Mouse (Mus musculus) olfactory bulb, adult 2 months (tissue): ENCODE results near the gene Reep6. TPM values are rescaled to one million over a fixed set of nuclear protein-coding genes. Genes with fewer than 3 reads are reported as not detected.

Source experiments
- H3K27ac ChIP-seq: fragments of 200-500 bp; 2 replicates; pipeline ENCODE4 v1.5.1; 2012; ENCODE audit warnings: low read depth, low read length; ENCODE audit not compliant: insufficient read depth
- H3K4me1 ChIP-seq: fragments of 200-500 bp; 2 replicates; pipeline ENCODE4 v1.6.1; 2012; ENCODE audit warnings: low read length; ENCODE audit not compliant: control insufficient read depth, insufficient read depth
- H3K4me3 ChIP-seq: fragments of 200-500 bp; 2 replicates; pipeline ENCODE4 v1.5.1; 2012; ENCODE audit warnings: mild to moderate bottlenecking, low read depth, low read length, moderate library complexity; ENCODE audit not compliant: insufficient read depth
- CTCF ChIP-seq: fragments of 200-500 bp; IDR thresholded peaks from 2 replicates; pipeline ENCODE4 v1.5.1; 2012; ENCODE audit warnings: low read depth, mild to moderate bottlenecking, low read length, moderate library complexity; ENCODE audit not compliant: insufficient read depth
- POLR2A ChIP-seq: fragments of 200-500 bp; IDR thresholded peaks from 2 replicates; pipeline ENCODE4 v1.6.1; 2012; ENCODE audit warnings: mild to moderate bottlenecking, low read depth, low read length, moderate library complexity; ENCODE audit not compliant: insufficient read depth
- WGBS: fragments of 180-500 bp; shearing (Covaris S2); methylation state at CpG from one replicate; pipeline ENCODE4 v1.1.7; 2018; 5-methylcytosine and 5-hydroxymethylcytosine counted together
- polyA plus RNA-seq: library from polyadenylated mRNA; stranded (reverse); fragments of >200 nt; gene quantifications from 2 replicates; pipeline ENCODE4 v1.2.4, GENCODE M21; 2012; ENCODE audit warnings: low replicate concordance; ENCODE audit not compliant: missing spikeins, insufficient read depth, insufficient read length

Reep6 gene
- polyA plus RNA-seq, 1 experiment: not detected

- under 1% methylated on average over 72 of the region's 72 CpGs for WGBS
- H3K4me3 ChIP-seq: peak within 1 kb of the TSS; percentile 91
Observed at GRCm38 (mm10) chr10:80292251-80293146, 37.3 kb upstream of the Reep6 start, which contains the start of gene Rps15. Gene Rps15, plus strand, starts transcription at chr10:80292453.

GRCm38 (mm10) chr10:80293325-80293724 lies 36.4 kb upstream of the Reep6 start:
- TF ChIP-seq POLR2A (no peak), CTCF (no peak)
- 11% methylated on average over 14 of the region's 14 CpGs for WGBS
- no peak overlapping the region for H3K27ac ChIP-seq
- H3K4me1 ChIP-seq: peaks cover 39% of the 10 kb centered on the region
- peak overlapping the region; percentile 91 for H3K4me3 ChIP-seq

More at GRCm38 (mm10) chr10:80292251-80293146, 37.3 kb upstream of the Reep6 start, which contains the start of gene Rps15:
- H3K4me1 ChIP-seq: peaks cover 31% of the 10 kb centered on the region
- peak within 1 kb of the TSS; percentile 77; the same call in 1 of the 2 replicates for H3K27ac ChIP-seq
- TF ChIP-seq CTCF (peak; percentile 46; the same call in 1 of the 2 replicates), POLR2A (peak; percentile 92)

GRCm38 (mm10) chr10:80294311-80294710 lies 35.4 kb upstream of the Reep6 start:
- no peak overlapping the region for H3K27ac ChIP-seq

GRCm38 (mm10) chr10:80294788-80295303 lies 34.9 kb upstream of the Reep6 start:
- Histone ChIP-seq H3K27ac (no peak overlapping the region), H3K4me3 (no peak overlapping the region), H3K4me1 (peaks cover 47% of the 10 kb centered on the region)
- TF ChIP-seq POLR2A: no peak
- TF ChIP-seq CTCF: no peak
- 57% methylated on average over 7 of the region's 7 CpGs for WGBS

More at GRCm38 (mm10) chr10:80294311-80294710, 35.4 kb upstream of the Reep6 start:
- TF ChIP-seq POLR2A (no peak), CTCF (no peak)
- Histone ChIP-seq H3K4me3 (no peak overlapping the region), H3K4me1 (peaks cover 43% of the 10 kb centered on the region)
- WGBS: 74% methylated on average over 4 of the region's 4 CpGs

- peak; percentile 33; the same call in 1 of the 2 replicates for TF ChIP-seq POLR2A
- TF ChIP-seq CTCF: peak; percentile 73
- WGBS: 1% methylated on average over 26 of the region's 26 CpGs
- Histone ChIP-seq H3K27ac (peak within 1 kb of the TSS; percentile 80), H3K4me3 (peak within 1 kb of the TSS; percentile 77), H3K4me1 (peaks cover 56% of the 10 kb centered on the region)
Observed at GRCm38 (mm10) chr10:80295618-80296425, 33.9 kb upstream of the Reep6 start, which contains the start of gene Apc2. Gene Apc2, plus strand, starts transcription at chr10:80295977.

GRCm38 (mm10) chr10:80296824-80297223 lies 32.9 kb upstream of the Reep6 start:
- Histone ChIP-seq H3K4me3 (peak overlapping the region; percentile 77), H3K27ac (peak overlapping the region; percentile 32), H3K4me1 (peaks cover 64% of the 10 kb centered on the region)
- 78% methylated on average over 5 of the region's 5 CpGs for WGBS
- TF ChIP-seq CTCF: no peak
- no peak for TF ChIP-seq POLR2A

- Histone ChIP-seq H3K4me3 (no peak overlapping the region), H3K4me1 (peaks cover 70% of the 10 kb centered on the region), H3K27ac (no peak overlapping the region)
- WGBS: 45% methylated on average over 8 of the region's 8 CpGs
- TF ChIP-seq CTCF (no peak), POLR2A (no peak)
Observed at GRCm38 (mm10) chr10:80297526-80298133, 32.1 kb upstream of the Reep6 start.

GRCm38 (mm10) chr10:80298571-80299281 lies 31.0 kb upstream of the Reep6 start:
- TF ChIP-seq POLR2A (peak; percentile 93), CTCF (no peak)
- 2% methylated on average over 26 of the region's 26 CpGs for WGBS
- H3K4me3 ChIP-seq: peak overlapping the region; percentile 89
- H3K4me1 ChIP-seq: peaks cover 61% of the 10 kb centered on the region
- H3K27ac ChIP-seq: peak overlapping the region; percentile 94

- 8% methylated on average over 15 of the region's 15 CpGs for WGBS
- Histone ChIP-seq H3K4me1 (peaks cover 58% of the 10 kb centered on the region), H3K4me3 (peak overlapping the region; percentile 89), H3K27ac (peak overlapping the region; percentile 94)
- TF ChIP-seq POLR2A (no peak), CTCF (no peak)
Observed at GRCm38 (mm10) chr10:80299301-80299700, 30.5 kb upstream of the Reep6 start.
